Mouse (Mus musculus): Measurements from ENCODE around the gene Ism2.
"Not testable (repeated sequence)": the region's sequence is repeated elsewhere in the genome, so short reads cannot be mapped to it uniquely, and the experiment has no call there.

Ism2 gene

DNA sequence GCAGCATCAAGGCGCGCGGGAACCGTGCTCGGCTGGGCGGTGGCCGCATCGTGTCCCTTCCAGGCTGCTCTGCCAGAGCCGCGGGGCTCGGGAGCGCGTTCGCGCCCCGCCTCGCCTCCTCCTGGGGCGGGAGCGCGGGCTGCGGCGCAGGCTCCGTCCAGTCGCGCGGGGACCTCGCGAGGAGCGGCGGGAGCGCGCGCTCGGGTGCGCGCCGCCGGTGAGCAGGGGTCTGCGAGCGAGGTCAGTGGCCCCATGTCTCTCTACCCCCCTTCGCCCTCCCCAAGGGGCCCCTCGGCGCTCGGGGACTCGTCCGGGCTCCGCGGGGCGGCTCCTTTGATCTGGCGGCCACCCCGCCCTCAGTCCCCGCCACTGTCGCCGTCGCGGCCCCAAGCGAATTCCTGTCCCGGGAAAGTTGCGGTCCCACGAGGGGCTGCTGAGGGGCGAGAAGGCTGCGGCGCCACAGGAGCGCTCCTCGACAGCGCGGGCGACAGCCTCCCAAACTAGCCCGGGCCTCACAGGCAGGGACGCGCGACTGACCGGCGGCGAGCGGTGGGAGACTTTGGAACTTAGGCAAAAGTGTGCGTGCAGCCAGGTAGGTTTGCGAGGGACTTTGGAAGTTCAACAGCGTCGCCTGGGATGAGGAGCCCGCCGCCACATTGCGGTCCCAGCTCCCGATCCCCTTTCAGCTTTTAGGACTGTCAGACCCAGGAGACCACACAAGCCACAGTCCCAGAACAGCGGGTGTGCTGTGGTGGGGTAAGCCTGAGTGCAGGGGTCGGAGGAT is at the start of gene Ism2:
Ism2 (minus strand) TSS at position 49 of the 784 bp plus-strand sequence.
- no peak for DNase-seq (ENCODE audit: low read depth)

- no peak for DNase-seq (ENCODE audit: low read depth)
Observed at GRCm38 (mm10) chr12:87348029-87348428, 48.5 kb upstream of the Ism2 start.

DNA sequence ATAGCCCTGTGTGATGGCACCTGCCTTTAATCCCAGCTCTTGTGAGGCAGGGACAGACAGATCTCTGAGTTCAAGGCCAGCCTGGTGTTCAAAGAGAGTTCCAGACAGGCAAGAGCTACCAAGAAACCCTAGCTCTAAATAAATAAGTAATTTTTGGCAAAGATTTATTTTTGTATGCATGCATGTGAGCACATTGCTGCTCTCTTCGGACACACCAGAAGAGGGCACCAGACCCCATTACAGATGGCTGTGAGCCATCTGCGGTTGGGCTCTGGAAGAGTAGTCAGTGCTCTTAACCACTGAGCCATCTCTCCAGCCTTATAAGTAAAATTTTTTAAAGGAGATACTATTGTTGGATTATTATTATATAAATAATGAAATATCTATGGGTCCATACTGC is 48.0 kb upstream of the Ism2 start:
- no peak for DNase-seq (ENCODE audit: low read depth)

- DNase-seq (ENCODE audit: low read depth), result no peak
Observed at GRCm38 (mm10) chr12:87343084-87343605, 43.6 kb upstream of the Ism2 start.

- no peak for DNase-seq (ENCODE audit: low read depth)
Observed at GRCm38 (mm10) chr12:87338082-87338481, 38.6 kb upstream of the Ism2 start.

DNA sequence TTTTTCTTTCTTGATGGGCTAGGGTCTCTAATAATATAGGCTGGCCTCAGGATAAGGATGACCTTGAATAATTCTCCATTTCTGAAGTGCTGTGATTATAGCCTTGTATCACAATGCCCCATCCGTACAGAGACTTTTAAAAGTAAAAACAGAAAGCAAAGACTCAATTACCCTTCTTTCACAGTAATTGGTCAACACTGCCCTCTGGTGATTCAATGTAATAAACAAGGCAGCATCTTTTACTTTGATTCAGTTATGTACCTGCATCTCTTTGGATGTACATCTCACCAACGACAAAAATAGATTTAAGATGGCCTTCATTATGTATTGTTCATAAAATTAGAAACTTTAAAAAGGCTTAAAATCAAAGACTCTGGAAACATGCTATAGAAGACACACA is 35.4 kb upstream of the Ism2 start:
- peak; percentile 34 for DNase-seq (ENCODE audit: low read depth)

GRCm38 (mm10) chr12:87333794-87334193 is 34.3 kb upstream of the Ism2 start:
- DNase-seq (ENCODE audit: low read depth), result no peak

GRCm38 (mm10) chr12:87332511-87332910 is 33.0 kb upstream of the Ism2 start:
- no peak for DNase-seq (ENCODE audit: low read depth)

GRCm38 (mm10) chr12:87331908-87332307 is 32.4 kb upstream of the Ism2 start:
- no peak for DNase-seq (ENCODE audit: low read depth)

- no peak for DNase-seq (ENCODE audit: low read depth)
Observed at GRCm38 (mm10) chr12:87331053-87331456, 31.6 kb upstream of the Ism2 start.

DNA sequence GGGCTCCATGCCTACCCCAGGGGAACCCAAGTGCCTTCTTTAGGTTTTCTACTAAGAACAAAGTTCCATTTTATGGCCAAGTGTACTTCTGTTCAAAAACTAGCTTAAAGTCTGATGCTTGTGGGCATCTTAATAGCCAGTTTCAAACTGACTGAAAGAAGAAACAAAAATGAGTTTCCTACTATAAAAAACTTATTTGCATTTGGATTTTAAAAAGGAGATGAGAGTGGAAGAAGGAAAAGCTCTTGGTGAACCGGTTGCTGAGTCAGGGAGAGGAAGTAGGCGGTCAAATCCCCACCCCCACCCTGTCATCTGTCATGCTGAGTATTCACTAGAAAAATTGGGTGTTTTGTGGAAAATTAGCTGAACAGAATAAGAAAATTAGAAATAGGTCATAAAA is 30.7 kb upstream of the Ism2 start:
- no peak for DNase-seq (ENCODE audit: low read depth)

DNA sequence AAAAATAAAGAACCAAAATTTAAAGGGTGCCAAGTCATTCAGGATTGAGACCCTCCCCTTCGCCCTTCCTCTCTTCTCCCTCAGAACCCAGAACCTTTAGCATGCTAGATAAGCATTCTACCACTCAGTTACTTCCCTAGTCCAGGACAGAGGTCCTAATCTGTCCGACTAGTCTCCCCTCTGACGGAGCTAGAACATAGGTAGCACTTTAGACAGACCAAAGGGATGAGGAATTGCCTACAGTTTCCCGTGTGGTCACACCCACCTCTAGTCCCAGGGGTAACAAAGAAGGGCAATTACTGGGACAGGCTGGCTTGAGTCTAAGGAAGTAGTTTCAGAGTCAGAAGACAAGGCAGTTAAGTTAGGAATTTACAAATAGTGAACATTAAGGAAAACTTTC is 28.5 kb upstream of the Ism2 start:
- no peak for DNase-seq (ENCODE audit: low read depth)

- no peak for DNase-seq (ENCODE audit: low read depth)
Observed at GRCm38 (mm10) chr12:87327610-87328009, 28.1 kb upstream of the Ism2 start.

GRCm38 (mm10) chr12:87325452-87325851 is 25.9 kb upstream of the Ism2 start:
- no peak for DNase-seq (ENCODE audit: low read depth)

- no peak for DNase-seq (ENCODE audit: low read depth)
Observed at GRCm38 (mm10) chr12:87319229-87319628, 19.7 kb upstream of the Ism2 start.

DNA sequence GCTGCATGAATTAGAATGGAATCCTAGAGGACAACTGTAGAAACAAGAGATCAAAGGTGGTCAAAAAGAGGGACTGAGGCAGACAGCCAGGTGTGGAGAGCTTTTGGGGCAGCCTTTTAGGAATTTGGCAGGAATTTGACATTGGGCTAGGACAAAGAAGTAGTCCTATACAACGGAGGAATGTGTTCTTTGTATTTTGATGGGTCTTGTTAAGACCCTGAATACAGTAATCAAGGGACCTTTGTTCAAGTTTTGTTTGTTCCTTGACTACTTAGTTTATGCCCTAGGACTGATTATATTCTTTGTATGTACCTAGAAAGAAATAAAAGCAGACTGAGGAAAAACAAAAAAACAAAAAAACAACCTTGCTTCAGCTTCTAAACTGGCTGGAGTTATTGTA is 18.4 kb upstream of the Ism2 start:
- no peak for DNase-seq (ENCODE audit: low read depth)

DNA sequence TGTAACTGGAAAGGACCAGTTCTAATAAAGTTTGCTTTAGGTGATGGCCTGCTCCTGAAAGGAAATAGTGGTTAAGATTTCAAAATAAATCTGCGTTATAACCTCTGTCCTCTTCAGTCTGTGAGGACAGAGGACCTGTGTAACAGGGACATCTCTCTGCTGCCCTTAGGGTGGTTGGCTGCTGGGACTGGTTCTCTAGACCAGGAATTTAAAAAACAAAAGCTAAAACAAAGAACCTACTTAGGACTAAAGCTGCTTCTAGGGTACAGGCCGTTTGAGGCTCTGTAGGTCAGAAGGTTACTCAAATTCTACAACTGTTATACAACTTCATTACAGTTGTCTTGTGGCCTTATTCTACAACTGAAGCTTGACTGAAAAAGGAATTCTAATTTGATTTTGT is 13.6 kb upstream of the Ism2 start:
- no peak for DNase-seq (ENCODE audit: low read depth)

DNA sequence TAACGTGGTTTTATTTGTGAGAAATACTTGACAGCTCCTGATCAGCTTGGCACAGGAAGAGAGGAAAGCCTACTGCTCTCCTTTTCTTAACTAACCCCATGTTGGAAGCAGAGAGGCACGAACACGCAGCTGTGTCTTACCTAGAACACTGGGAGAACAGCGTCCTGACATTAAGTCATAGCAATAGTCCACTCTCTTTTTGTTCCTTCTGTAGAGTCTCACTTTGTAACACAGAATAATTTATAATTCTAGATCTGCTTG is 7.0 kb upstream of the Ism2 start:
- DNase-seq (ENCODE audit: low read depth), result not testable (repeated sequence)

- DNase-seq (ENCODE audit: low read depth), result no peak
Observed at GRCm38 (mm10) chr12:87305767-87306583, 6.5 kb upstream of the Ism2 start.

DNA sequence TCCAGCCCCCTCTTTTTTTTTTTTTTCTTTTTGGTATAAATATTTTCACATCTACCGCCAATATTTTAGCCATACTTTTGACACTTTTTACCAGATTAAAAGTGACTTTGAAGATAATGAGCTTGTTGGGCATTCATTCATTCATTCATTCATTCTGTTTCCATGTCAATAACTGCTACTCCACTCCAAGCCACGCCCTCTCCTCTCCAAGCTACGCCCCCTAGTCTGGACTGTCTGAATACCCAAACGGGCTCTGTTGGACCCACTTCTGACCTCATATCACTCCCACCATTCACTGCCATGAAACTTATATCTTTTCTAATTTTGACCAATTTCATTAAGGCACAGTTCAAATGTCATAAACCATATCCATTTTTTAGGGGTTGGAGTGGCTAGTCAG is 1.7 kb upstream of the Ism2 start:
- DNase-seq (ENCODE audit: low read depth), result no peak

DNA sequence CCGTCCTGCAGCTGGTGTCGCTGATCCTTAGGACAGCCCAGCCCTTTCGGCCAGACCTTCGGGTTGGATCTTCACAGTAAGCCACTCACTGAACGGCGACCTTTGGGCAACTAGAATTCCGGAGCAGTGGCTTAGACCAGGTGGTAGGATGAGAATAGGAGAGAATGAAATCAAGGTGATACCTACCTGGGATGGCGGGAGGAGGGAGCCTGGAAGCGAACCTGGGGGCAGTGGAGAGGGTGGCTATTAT is 861 bp upstream of the Ism2 start:
- DNase-seq (ENCODE audit: low read depth), result no peak

DNA sequence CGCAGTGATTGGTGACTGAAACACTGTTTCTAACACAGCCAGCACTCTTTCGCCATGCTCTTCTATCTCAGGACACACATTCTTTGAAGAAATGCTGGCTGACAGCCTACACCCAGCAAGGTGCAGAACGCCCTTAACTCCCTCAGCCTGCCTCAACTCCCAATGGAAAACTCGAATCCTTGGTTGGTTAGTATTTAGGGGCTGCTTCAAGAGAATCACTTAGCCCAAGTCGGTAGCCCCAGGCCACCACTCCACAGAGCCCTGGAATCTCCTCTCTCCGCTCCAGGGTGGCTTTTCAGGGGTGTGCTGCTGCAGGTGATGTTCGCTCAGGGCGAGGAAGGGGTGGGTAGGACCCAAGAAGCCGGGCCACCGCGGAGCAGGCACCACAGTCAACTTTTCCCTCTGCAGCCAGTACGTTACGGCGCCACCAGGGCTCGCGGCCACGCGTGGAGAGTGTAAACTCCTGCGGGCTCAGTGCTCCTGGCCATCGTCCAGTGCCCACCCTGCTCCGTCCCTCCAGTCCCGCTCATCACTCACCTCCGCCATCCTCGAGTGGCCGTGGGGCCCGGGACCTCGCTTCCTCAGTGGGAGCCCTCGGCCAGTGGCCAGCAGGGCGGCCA is 358 bp downstream of the Ism2 start:
- DNase-seq (ENCODE audit: low read depth), result no peak

- DNase-seq (ENCODE audit: low read depth), result no peak
Observed at GRCm38 (mm10) chr12:87293934-87294333, 5.6 kb downstream of the Ism2 start.
